Mouse (Mus musculus) midbrain, postnatal 0 days (tissue): Measurements from ENCODE around the gene 5730522E02Rik. TPM values are rescaled to one million over a fixed set of nuclear protein-coding genes. Genes with fewer than 3 reads are reported as not detected.
"Not testable (repeated sequence)": the region's sequence is repeated elsewhere in the genome, so short reads cannot be mapped to it uniquely, and the experiment has no call there.

ENCODE experiments used
- ATAC-seq: fragments of 200-750 bp; cut with Nextera tagmentation; 2 replicates; pipeline ENCODE4 v1.8.0; 2017; ENCODE audit warnings: moderate number of reproducible peaks, mild to moderate bottlenecking, moderate TSS enrichment, moderate library complexity; ENCODE audit not compliant: low FRiP score
- DNase-seq: peaks from one replicate; pipeline ENCODE4 v3.0.0-alpha.2; 2015; ENCODE audit warnings: low spot score
- H3K27ac ChIP-seq: fragments of 300-500 bp; sonication (generic); 2 replicates; pipeline ENCODE4 v1.5.1; 2014; ENCODE audit warnings: low read depth, mild to moderate bottlenecking, low read length, mixed read lengths
- H3K27me3 ChIP-seq: fragments of 300-500 bp; sonication (generic); 2 replicates; pipeline ENCODE4 v1.6.1; 2014; ENCODE audit warnings: low read length, control low read depth, mixed read lengths; ENCODE audit not compliant: insufficient read depth
- H3K36me3 ChIP-seq: fragments of 300-500 bp; sonication (generic); 2 replicates; pipeline ENCODE4 v1.6.1; 2014; ENCODE audit warnings: low read length, control low read depth, mixed read lengths; ENCODE audit not compliant: insufficient read depth
- H3K4me1 ChIP-seq: fragments of 300-500 bp; sonication (generic); 2 replicates; pipeline ENCODE4 v1.6.1; 2014; ENCODE audit warnings: mild to moderate bottlenecking, control low read depth, antibody characterized with exemption, low read length, mixed read lengths; ENCODE audit not compliant: insufficient read depth
- H3K4me2 ChIP-seq: fragments of 300-500 bp; sonication (generic); 2 replicates; pipeline ENCODE4 v1.6.1; 2014; ENCODE audit warnings: low read depth, mild to moderate bottlenecking, low read length, mixed read lengths; ENCODE audit not compliant: poor library complexity, severe bottlenecking
- H3K4me3 ChIP-seq: fragments of 300-500 bp; sonication (generic); 2 replicates; pipeline ENCODE4 v1.5.1; 2014; ENCODE audit warnings: low read depth, mild to moderate bottlenecking, low read length, moderate library complexity
- H3K9ac ChIP-seq: fragments of 300-500 bp; sonication (generic); replicated peaks from 2 replicates; pipeline ENCODE4 v1.6.1; 2014; ENCODE audit warnings: mild to moderate bottlenecking, low read length, moderate library complexity, mixed read lengths; ENCODE audit not compliant: poor library complexity, severe bottlenecking
- H3K9me3 ChIP-seq: fragments of 300-500 bp; sonication (generic); 2 replicates; pipeline ENCODE4 v1.6.1; 2016; ENCODE audit warnings: low read length, control low read depth
- CTCF ChIP-seq: IDR thresholded peaks from 2 replicates; pipeline ENCODE4 v1.5.1; 2016; ENCODE audit warnings: antibody characterized with exemption, mild to moderate bottlenecking
- WGBS: fragments of 180-500 bp; shearing (Covaris S2); extraction: QIAGEN DNeasy Blood & Tissue Kit; methylation state at CpG from one replicate; pipeline ENCODE4 v1.1.7; 2014; 5-methylcytosine and 5-hydroxymethylcytosine counted together
- polyA plus RNA-seq: library from polyadenylated mRNA; unstranded; fragments of >200 nt; fragmentation: Nextera tagmentation; extraction: Ambion mirVana; gene quantifications from 2 replicates; pipeline ENCODE4 v1.2.1, GENCODE M21; 2015
- total RNA-seq: library from RNA; depleted of rRNA; stranded (reverse); fragments of >200 nt; gene quantifications from 2 replicates; pipeline ENCODE4 v1.2.3, GENCODE M21; 2014; rRNA removed

5730522E02Rik gene
- total RNA-seq (3.4 and 5.6 TPM in 2 replicates), polyA plus RNA-seq (12.7 and 14.2 TPM in 2 replicates)

DNA sequence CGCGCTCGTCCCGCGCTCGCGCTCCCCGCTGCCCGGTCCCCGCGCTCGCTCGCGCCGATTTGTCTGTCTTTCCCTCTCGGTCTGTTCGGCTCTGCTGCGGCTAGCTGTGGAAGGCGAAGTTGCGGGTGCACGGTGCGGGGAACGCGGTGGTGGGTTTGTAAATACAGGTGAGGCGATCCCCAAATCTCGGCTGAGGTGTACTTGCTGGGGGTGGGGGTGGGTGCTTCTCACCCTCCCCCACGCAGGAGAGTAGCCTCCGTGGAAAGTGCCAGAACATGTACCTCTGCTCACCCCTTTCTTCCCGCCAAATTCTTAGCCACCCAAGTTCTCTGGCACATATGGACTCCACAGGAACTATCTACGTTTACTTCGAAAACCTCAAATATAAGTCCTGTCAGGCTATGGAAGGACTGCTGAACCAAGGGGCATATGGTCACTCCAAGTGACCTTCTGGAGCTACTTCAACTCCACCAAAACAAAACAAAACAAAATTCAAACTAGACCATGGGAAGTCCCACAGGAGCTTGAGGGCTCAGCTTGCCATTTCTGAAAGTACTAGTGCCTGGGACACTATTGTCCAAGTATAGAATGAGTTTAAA, at the start of gene 5730522E02Rik:
Gene 5730522E02Rik, minus strand, starts transcription at position 182 of the 599 bp plus-strand sequence.
- Histone ChIP-seq H3K36me3 (no peaks in the 10 kb centered on the region), H3K4me1 (peaks cover 4% of the 10 kb centered on the region; the same call in 1 of the 2 replicates), H3K27ac (peak within 1 kb of the TSS; percentile 98), H3K4me2 (peak within 1 kb of the TSS; percentile 82), H3K27me3 (no peaks in the 10 kb centered on the region), H3K4me3 (peak within 1 kb of the TSS; percentile 74), H3K9me3 (no peaks in the 10 kb centered on the region), H3K9ac (peak within 1 kb of the TSS; percentile 91)
- WGBS: 2% methylated on average over 31 of the region's 31 CpGs
- TF ChIP-seq CTCF: no peak
- ATAC-seq (no peak; the same call in 1 of the 2 replicates), DNase-seq (no peak)

DNA sequence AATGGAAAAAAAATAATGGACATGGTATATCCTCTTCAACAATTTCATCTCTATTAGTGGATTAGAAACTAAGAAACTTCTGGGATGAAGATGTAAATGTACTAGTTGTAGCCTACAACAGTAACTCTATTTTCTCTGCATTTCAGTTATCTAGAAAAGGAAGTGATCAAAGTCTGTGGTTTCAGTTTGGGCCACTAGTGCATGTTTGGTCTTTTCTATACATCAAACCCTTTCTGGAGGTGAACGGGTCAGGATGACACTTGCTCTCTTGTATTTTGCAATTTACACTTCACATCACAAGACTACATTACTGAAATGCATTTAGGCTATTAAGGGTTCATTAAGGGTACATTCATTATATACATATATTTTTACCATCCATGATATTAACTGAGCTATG, 26.0 kb upstream of the 5730522E02Rik start:
- H3K4me1 ChIP-seq: no peaks in the 10 kb centered on the region
- H3K27me3 ChIP-seq: no peaks in the 10 kb centered on the region
- no peak for DNase-seq
- no peak for ATAC-seq
- 97% methylated on average over 1 of the region's 1 CpGs for WGBS
- no peak overlapping the region for H3K4me3 ChIP-seq
- no peak for TF ChIP-seq CTCF
- no peaks in the 10 kb centered on the region for H3K9me3 ChIP-seq
- no peak overlapping the region for H3K27ac ChIP-seq
- no peaks in the 10 kb centered on the region for H3K36me3 ChIP-seq
- H3K4me2 ChIP-seq: no peak overlapping the region
- no peak overlapping the region for H3K9ac ChIP-seq

DNA sequence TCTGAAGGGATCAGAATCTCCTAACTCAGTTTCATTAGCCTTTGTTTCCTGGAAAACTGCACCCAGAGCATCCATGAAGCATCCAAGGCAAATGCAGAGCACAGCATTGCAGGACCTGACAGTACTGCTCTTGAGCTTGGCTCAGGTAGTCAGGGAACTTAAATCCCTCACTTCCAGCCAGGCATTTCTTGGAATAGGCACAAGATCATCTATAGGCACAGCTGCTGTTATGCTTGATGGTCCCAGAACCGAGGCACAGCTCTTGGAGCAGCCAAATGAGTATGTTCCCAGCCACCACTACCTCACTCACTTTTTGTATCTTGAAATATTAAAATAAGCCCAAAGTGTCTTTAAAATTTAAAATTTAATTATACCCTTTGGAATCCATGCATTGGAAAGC, 19.3 kb upstream of the 5730522E02Rik start:
- no peaks in the 10 kb centered on the region for H3K36me3 ChIP-seq
- no peaks in the 10 kb centered on the region for H3K4me1 ChIP-seq
- no peak overlapping the region for H3K4me2 ChIP-seq
- ATAC-seq: no peak
- no peak overlapping the region for H3K9ac ChIP-seq
- no peak for DNase-seq
- no peaks in the 10 kb centered on the region for H3K27me3 ChIP-seq
- no peak overlapping the region for H3K27ac ChIP-seq
- 77% methylated on average over 1 of the region's 1 CpGs for whole genome bisulfite sequencing
- no peak overlapping the region for H3K4me3 ChIP-seq
- no peaks in the 10 kb centered on the region for H3K9me3 ChIP-seq
- TF ChIP-seq CTCF: no peak

GRCm38 (mm10) chr11:26213643-26214042, 3.1 kb upstream of the 5730522E02Rik start:
- not testable (repeated sequence) for H3K9ac ChIP-seq, DNase-seq, H3K4me2 ChIP-seq, H3K27ac ChIP-seq, H3K4me3 ChIP-seq, H3K9me3 ChIP-seq, H3K27me3 ChIP-seq, H3K36me3 ChIP-seq, ATAC-seq, H3K4me1 ChIP-seq
- 94% methylated on average over 1 of the region's 1 CpGs for WGBS

DNA sequence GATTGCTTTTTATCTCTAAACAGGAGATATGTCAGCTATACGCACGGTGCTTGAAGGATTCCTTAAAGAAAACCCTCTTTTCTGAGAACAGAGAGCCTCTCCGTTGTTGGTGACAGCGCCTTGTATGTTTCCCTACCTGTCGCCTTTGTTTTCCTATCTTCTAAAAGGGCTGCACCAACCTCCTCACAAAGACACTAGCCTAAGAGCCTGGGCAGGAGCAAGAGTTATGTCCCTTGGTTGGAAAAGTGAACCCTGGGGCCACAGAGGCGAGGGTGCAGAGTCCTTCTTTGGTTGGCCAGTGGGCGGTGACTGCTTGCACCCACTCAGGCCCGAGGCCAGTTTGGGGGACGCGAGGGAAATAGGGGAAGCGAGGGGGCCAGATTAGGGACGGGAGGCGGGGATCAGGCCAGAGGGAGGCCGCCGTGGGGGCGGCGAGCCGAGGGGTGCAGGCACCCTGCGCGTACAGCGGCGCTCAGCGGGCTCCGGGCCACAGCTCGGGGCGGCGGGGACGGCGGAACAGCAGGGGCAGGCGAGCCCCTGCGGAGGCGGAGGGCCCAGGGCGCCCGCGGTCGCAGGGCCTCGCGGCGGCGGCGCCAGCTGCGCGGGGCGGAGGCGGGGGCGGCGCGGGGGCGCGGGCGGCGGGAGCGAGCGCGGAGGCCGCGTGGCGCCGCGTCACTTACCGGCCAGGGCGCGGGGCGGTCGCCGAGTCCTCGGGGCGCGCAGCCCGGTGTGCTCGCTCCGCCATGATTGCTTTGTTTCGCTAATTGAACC, 567 bp downstream of the 5730522E02Rik start:
- WGBS: 1% methylated on average over 36 of the region's 73 CpGs
- peak overlapping the region; percentile 98 for H3K27ac ChIP-seq
- no peak for TF ChIP-seq CTCF
- peak overlapping the region; percentile 74 for H3K4me3 ChIP-seq
- peak overlapping the region; percentile 91 for H3K9ac ChIP-seq
- ATAC-seq (peak; percentile 96), DNase-seq (peak; percentile 77)
- no peaks in the 10 kb centered on the region for H3K27me3 ChIP-seq
- H3K4me2 ChIP-seq: peak overlapping the region; percentile 82
- peaks cover 4% of the 10 kb centered on the region; the same call in 1 of the 2 replicates for H3K4me1 ChIP-seq
- no peaks in the 10 kb centered on the region for H3K36me3 ChIP-seq
- no peaks in the 10 kb centered on the region for H3K9me3 ChIP-seq

GRCm38 (mm10) chr11:26203466-26203865, 7.1 kb downstream of the 5730522E02Rik start:
- Histone ChIP-seq H3K4me2 (no peak overlapping the region), H3K9me3 (no peaks in the 10 kb centered on the region), H3K9ac (no peak overlapping the region), H3K36me3 (no peaks in the 10 kb centered on the region), H3K27me3 (no peaks in the 10 kb centered on the region), H3K4me1 (no peaks in the 10 kb centered on the region), H3K27ac (no peak overlapping the region), H3K4me3 (no peak overlapping the region)
- 87% methylated on average over 2 of the region's 2 CpGs for WGBS
- no peak for TF ChIP-seq CTCF
- DNase-seq (no peak), ATAC-seq (no peak)
